8 mouse cellular contexts compared by ENCODE assay signal in the genomic region with DNA sequence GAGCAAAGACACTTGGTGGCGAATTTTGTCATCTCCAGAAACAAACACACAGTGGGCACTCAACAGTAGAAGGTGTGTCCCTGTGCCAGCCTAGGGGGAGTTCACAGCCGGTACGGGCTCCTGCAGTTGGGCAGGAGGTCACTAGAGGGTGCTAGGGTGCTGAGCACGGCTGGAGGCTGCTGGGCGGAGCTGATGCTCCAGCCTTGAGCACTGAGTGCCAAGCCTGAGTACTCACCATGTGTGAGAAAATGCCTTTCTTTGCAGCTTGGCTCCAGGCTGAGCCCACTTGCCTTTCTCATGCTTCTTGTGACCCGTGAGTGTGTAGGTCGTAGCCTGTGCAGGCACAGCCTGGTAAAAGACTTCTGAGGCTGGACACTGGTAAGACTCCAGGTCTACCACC. TPM values are rescaled to one million over a fixed set of nuclear protein-coding genes. Genes with fewer than 3 reads are reported as not detected.
DNase-seq lines count a peak whose midpoint lies in the region; ATAC-seq lines count a peak whose summit lies in the region.

No protein-coding gene starts in this region.

- peaks cover 36% of the 10 kb centered on the region for H3K4me1 ChIP-seq in lung, embryonic 15.5 days

- no peaks in the 10 kb centered on the region for H3K9me3 ChIP-seq in lung, embryonic 15.5 days

- H3K9ac ChIP-seq in lung, embryonic 15.5 days: no peak overlapping the region

- peak; percentile 91 for DNase-seq in ES-CJ7 (ENCODE audit: low read depth, low spot score)
- DNase-seq in cerebellum, adult 18-20 months: peak; percentile 92
- DNase-seq in forelimb bud, embryonic 11.5 days (ENCODE audit: low read depth, low spot score): peak; percentile 89
- peak; percentile 75 for DNase-seq in layer of hippocampus, adult 9-10 months (ENCODE audit: low spot score)
- DNase-seq in ovary, adult 18-20 months (ENCODE audit: low spot score): peak; percentile 81
- peak; percentile 87 for DNase-seq in thymus, postnatal 0 days (ENCODE audit: low spot score)

- H3K27ac ChIP-seq in lung, embryonic 15.5 days: peak overlapping the region; percentile 30

- H3K27me3 ChIP-seq in lung, embryonic 15.5 days: no peaks in the 10 kb centered on the region

- no peak overlapping the region for H3K4me3 ChIP-seq in lung, embryonic 15.5 days

- ATAC-seq in hematopoietic stem cell, adult 5-6 weeks (replicated peaks in 1 of 2; ENCODE audit: insufficient read depth in 1 of 2, low FRiP score in 2 of 2, low TSS enrichment in 1 of 2, low read depth in 1 of 2, poor library complexity in 2 of 2, severe bottlenecking in 2 of 2): peak; percentile 94 to 97
- peak; percentile 79 for ATAC-seq in lung, embryonic 15.5 days (ENCODE audit: borderline replicate concordance, extremely low read depth, low FRiP score, low TSS enrichment)

- peak overlapping the region; percentile 23; the same call in 1 of the 2 replicates for H3K4me2 ChIP-seq in lung, embryonic 15.5 days

- 2% methylated on average over 7 of the region's 7 CpGs for WGBS in lung, embryonic 15.5 days

- no peaks in the 10 kb centered on the region for H3K36me3 ChIP-seq in lung, embryonic 15.5 days

RNA-seq across cellular contexts. Expression of a gene that starts 14.6 kb away (rescaled TPM):
- 4.1 and 7.5 TPM in 2 replicates for total RNA-seq in hematopoietic stem cell, adult 5-6 weeks (2017)
- polyA plus RNA-seq in lung, embryonic 15.5 days (2015; fragmentation: Nextera tagmentation; extraction: Ambion mirVana): 14.9 and 15.4 TPM in 2 replicates
- polyA plus RNA-seq in thymus, postnatal 0 days (2015; fragmentation: Nextera tagmentation; extraction: Ambion mirVana): 3.7 and 3.9 TPM in 2 replicates

RNA-seq across cellular contexts. Expression of a gene that starts 20.6 kb away (rescaled TPM):
- total RNA-seq in hematopoietic stem cell, adult 5-6 weeks (2017): not detected in 2 replicates
- polyA plus RNA-seq in lung, embryonic 15.5 days (2015; fragmentation: Nextera tagmentation; extraction: Ambion mirVana): 0.22 TPM in 1 of 2 replicates, not detected in the other
- not detected in 2 replicates for polyA plus RNA-seq in thymus, postnatal 0 days (2015; fragmentation: Nextera tagmentation; extraction: Ambion mirVana)

RNA-seq across cellular contexts. Expression of a gene that starts 20.9 kb away (rescaled TPM):
- 2.8 and 9.5 TPM in 2 replicates for total RNA-seq in hematopoietic stem cell, adult 5-6 weeks (2017)
- 2.6 and 3.1 TPM in 2 replicates for polyA plus RNA-seq in lung, embryonic 15.5 days (2015; fragmentation: Nextera tagmentation; extraction: Ambion mirVana)
- polyA plus RNA-seq in thymus, postnatal 0 days (2015; fragmentation: Nextera tagmentation; extraction: Ambion mirVana): 1.9 and 2.4 TPM in 2 replicates
